Mouse (Mus musculus) embryonic facial prominence, embryonic 12.5 days (tissue): ENCODE measurements at regions not wholly inside any gene's neighbourhood (a gene's known extent, or its start where the extent isn't known, plus 50 kb on each side); places are given as distances from the start of the nearest gene placed in this dataset.

Experiments
- ATAC-seq: fragments of 200-750 bp; cut with Nextera tagmentation; 2 replicates; pipeline ENCODE4 v1.8.0; 2017; ENCODE audit not compliant: insufficient number of reproducible peaks, insufficient read depth, low FRiP score, low TSS enrichment
- H3K27ac ChIP-seq: fragments of 300-500 bp; sonication (generic); 2 replicates; pipeline ENCODE4 v1.5.1; 2016; ENCODE audit warnings: mild to moderate bottlenecking
- H3K27me3 ChIP-seq: fragments of 300-500 bp; sonication (generic); 2 replicates; pipeline ENCODE4 v1.6.1; 2016; ENCODE audit warnings: mild to moderate bottlenecking, moderate library complexity
- H3K36me3 ChIP-seq: fragments of 300-500 bp; sonication (generic); 2 replicates; pipeline ENCODE4 v1.6.1; 2016; ENCODE audit warnings: mild to moderate bottlenecking
- H3K4me1 ChIP-seq: fragments of 300-500 bp; sonication (generic); 2 replicates; pipeline ENCODE4 v1.6.1; 2016
- H3K4me2 ChIP-seq: fragments of 300-500 bp; sonication (generic); replicated peaks from 2 replicates; pipeline ENCODE4 v1.6.1; 2016; ENCODE audit warnings: mild to moderate bottlenecking, moderate library complexity
- H3K4me3 ChIP-seq: fragments of 300-500 bp; sonication (generic); 2 replicates; pipeline ENCODE4 v1.5.1; 2016; ENCODE audit warnings: mild to moderate bottlenecking
- H3K9ac ChIP-seq: fragments of 300-500 bp; sonication (generic); 2 replicates; pipeline ENCODE4 v1.6.1; 2016; ENCODE audit warnings: mild to moderate bottlenecking, moderate library complexity
- H3K9me3 ChIP-seq: fragments of 300-500 bp; sonication (generic); 2 replicates; pipeline ENCODE4 v1.6.1; 2016; ENCODE audit warnings: mild to moderate bottlenecking, moderate library complexity
- WGBS: fragments of 180-500 bp; shearing (Covaris S2); methylation state at CpG from one replicate; pipeline ENCODE4 v1.1.7; 2016; 5-methylcytosine and 5-hydroxymethylcytosine counted together

DNA sequence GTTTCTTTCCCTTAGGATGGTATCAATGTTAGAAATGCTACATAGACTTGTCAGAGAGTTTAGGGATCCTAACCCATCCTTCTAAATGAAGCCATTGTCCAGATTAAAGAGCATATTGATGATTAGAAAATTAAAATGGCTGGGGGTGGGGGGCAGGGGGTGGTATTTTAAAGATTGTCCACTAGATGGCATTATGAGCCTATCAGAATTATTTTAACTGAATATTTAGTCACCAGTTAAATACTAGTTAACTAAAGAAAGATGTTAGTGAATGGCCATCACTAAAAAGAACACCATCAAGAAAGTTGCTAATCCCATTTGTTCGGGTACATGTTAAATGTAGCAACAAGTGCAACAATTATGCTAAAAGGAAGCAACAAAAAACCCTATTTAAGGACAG is 1909.6 kb upstream of the 5930422O12Rik start:
- Histone ChIP-seq H3K4me3 (no peak overlapping the region), H3K27ac (no peak overlapping the region), H3K4me1 (no peaks in the 10 kb centered on the region), H3K4me2 (no peak overlapping the region), H3K9me3 (no peaks in the 10 kb centered on the region), H3K27me3 (no peaks in the 10 kb centered on the region), H3K36me3 (no peaks in the 10 kb centered on the region), H3K9ac (no peak overlapping the region)
- no peak for ATAC-seq
- WGBS: 53% methylated on average over 1 of the region's 1 CpGs

DNA sequence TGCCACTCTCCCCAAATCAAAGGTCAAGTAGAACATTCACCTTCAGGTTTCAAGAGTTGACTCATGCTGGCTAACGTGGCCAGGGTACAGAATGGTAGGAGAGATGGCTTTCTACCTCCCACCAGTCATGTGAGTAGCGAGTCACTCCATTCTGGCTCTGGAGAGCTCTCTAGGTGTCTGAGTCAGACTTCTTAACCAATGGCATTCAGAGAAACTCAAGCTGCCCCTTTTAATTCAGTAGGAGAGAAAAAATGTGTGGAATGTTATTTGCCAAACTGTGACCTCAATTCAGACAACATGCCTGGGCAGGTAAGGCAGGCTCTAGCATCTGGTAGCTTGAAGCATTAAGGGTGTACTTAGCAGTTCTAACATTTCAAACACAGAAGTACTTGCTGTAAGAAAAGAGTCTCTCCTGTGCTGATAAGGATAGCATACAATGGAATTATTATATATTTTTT is 1907.5 kb upstream of the 5930422O12Rik start:
- Histone ChIP-seq H3K36me3 (no peaks in the 10 kb centered on the region), H3K9ac (no peak overlapping the region), H3K4me2 (no peak overlapping the region), H3K9me3 (no peaks in the 10 kb centered on the region), H3K27ac (no peak overlapping the region), H3K4me3 (no peak overlapping the region), H3K27me3 (no peaks in the 10 kb centered on the region), H3K4me1 (no peaks in the 10 kb centered on the region)
- peak; percentile 28; the same call in 1 of the 2 replicates for ATAC-seq
- WGBS: 40% methylated on average over 2 of the region's 2 CpGs

DNA sequence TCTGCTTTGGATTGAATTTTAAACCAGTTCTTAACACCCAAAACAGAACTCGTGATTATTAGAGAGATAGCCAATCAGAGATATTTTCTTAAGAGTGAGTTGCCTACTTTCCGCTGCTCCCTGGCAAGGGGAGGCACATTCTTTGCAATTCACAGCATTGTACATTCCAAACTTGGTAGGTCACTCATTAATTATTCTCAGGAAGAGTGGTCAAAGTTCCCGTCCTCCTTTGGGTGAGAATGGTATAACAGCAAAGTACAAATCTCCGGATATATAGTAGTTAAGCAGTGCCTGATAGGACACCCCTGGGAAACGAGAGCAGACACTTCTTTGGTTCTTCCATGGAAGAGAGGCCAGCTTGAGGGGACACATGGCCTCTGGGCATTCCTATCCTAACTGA is 1903.4 kb upstream of the 5930422O12Rik start:
- H3K36me3 ChIP-seq: no peaks in the 10 kb centered on the region
- H3K9me3 ChIP-seq: no peaks in the 10 kb centered on the region
- no peak overlapping the region for H3K9ac ChIP-seq
- WGBS: 79% methylated on average over 5 of the region's 5 CpGs
- no peaks in the 10 kb centered on the region for H3K27me3 ChIP-seq
- no peak overlapping the region for H3K4me2 ChIP-seq
- no peak for ATAC-seq
- H3K4me1 ChIP-seq: no peaks in the 10 kb centered on the region
- no peak overlapping the region for H3K4me3 ChIP-seq
- no peak overlapping the region for H3K27ac ChIP-seq

DNA sequence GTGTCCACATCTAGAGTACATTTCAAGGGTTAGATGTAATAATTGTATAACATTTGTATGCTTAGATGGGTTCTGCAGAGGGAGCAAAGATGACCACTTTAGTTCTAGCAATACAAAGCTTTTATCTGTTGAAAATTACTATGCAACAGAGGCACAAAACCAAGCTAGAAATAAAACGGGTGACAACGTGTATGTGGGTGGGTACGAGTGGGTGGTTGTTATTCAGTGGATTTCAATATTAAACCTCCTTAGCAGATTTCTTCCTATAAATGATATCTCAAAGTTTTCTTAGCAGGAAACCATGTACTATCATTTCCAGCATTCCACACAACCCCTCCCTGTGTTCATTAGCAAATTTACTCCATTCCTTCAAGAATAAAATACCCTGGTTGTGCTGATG is 1889.3 kb upstream of the 5930422O12Rik start:
- Histone ChIP-seq H3K9me3 (no peaks in the 10 kb centered on the region), H3K27ac (no peak overlapping the region), H3K4me2 (no peak overlapping the region), H3K27me3 (no peaks in the 10 kb centered on the region), H3K4me3 (no peak overlapping the region), H3K4me1 (no peaks in the 10 kb centered on the region), H3K9ac (no peak overlapping the region), H3K36me3 (no peaks in the 10 kb centered on the region)
- 89% methylated on average over 3 of the region's 3 CpGs for WGBS
- ATAC-seq: no peak

DNA sequence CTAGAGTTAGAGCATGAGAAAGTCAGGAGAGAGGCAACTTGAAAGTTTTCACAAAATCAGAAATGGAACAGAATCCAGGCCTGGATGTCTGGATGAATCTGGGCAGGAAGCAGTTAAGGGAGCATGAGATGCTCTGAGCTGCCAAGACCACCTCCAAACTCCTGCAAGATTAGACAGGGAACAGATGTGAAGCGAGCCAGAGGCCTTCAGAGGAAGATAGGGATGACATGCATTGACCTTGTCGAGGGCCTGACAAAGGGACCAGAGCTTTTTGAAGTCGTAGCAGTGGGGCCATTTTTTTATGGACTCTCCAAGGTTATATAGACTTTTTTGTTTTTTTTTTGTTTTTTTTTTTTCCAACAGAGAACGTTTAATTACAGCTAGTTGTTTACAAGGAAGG is 1886.9 kb upstream of the 5930422O12Rik start:
- 22% methylated on average over 4 of the region's 4 CpGs for WGBS
- H3K27me3 ChIP-seq: no peaks in the 10 kb centered on the region
- H3K27ac ChIP-seq: no peak overlapping the region
- no peak overlapping the region for H3K9ac ChIP-seq
- no peak overlapping the region for H3K4me2 ChIP-seq
- no peaks in the 10 kb centered on the region for H3K4me1 ChIP-seq
- no peak for ATAC-seq
- no peaks in the 10 kb centered on the region for H3K9me3 ChIP-seq
- H3K36me3 ChIP-seq: no peaks in the 10 kb centered on the region
- no peak overlapping the region for H3K4me3 ChIP-seq

DNA sequence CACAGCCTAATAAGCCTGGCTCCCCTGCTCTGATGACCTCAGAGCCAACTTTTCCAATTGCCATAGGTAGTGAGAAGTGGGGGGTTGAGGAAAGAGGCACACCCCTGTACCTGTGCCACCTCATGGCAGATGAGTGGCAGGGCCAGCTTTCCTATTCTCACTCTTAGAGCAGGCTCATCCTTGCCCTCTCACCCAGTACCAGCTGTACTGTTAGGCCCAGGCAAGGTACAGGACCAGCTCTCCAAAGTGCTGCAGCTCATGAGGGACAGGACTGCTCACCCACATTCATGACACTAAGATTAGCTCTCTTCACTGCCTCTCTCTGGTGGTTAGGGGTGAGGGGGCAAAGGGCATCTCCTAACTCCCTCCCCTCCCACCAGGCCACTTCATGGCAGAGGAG is 1854.4 kb upstream of the 5930422O12Rik start:
- no peak overlapping the region for H3K4me3 ChIP-seq
- ATAC-seq: no peak; the same call in 1 of the 2 replicates
- no peak overlapping the region for H3K27ac ChIP-seq
- no peak overlapping the region for H3K9ac ChIP-seq
- no peaks in the 10 kb centered on the region for H3K27me3 ChIP-seq
- no peaks in the 10 kb centered on the region for H3K4me1 ChIP-seq
- H3K4me2 ChIP-seq: no peak overlapping the region
- H3K36me3 ChIP-seq: no peaks in the 10 kb centered on the region
- no peaks in the 10 kb centered on the region for H3K9me3 ChIP-seq

DNA sequence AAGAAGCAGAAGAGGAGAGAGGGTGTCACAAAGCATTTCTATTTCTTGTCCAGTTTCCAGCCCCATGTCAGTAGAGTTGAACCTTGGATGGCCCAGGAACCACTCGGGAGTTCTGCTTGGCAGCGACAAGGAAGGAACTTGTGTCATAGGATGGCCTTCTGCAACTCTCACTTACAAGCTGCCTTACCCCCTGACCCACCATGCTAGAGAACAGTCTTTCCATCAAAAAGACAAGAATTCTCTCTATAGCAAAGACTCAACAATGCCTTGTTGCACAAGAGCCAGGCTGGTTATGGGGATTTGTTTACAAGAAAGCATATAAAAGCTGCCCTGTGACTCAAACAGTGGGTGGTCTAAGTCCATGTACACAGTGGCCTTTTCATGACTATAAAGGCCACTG is 1852.4 kb upstream of the 5930422O12Rik start:
- no peak overlapping the region for H3K27ac ChIP-seq
- no peaks in the 10 kb centered on the region for H3K9me3 ChIP-seq
- H3K27me3 ChIP-seq: no peaks in the 10 kb centered on the region
- no peak overlapping the region for H3K9ac ChIP-seq
- no peaks in the 10 kb centered on the region for H3K36me3 ChIP-seq
- no peak overlapping the region for H3K4me2 ChIP-seq
- WGBS: 84% methylated on average over 2 of the region's 2 CpGs
- H3K4me3 ChIP-seq: no peak overlapping the region
- no peak for ATAC-seq
- no peaks in the 10 kb centered on the region for H3K4me1 ChIP-seq

DNA sequence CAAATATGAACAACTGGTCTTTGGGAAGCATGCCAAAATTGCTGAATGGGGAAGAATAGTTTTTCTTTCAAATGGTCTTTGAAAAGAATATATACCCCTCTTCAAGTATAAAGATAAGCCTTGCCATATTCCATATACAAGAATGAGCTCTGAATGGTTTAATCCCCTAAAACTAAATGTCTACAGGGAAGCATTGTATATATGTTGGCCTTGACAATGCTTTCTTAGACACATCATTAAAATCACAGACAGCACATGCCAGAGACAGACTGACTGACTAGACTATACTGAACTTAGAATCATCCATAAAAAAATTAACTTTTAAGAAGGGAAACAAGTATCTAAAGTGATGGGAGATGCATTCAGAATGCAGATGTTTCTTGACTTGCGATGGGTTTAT is 1843.8 kb upstream of the 5930422O12Rik start:
- Histone ChIP-seq H3K4me1 (no peaks in the 10 kb centered on the region), H3K4me2 (no peak overlapping the region), H3K9me3 (no peaks in the 10 kb centered on the region), H3K27me3 (no peaks in the 10 kb centered on the region), H3K4me3 (no peak overlapping the region), H3K9ac (no peak overlapping the region), H3K27ac (no peak overlapping the region), H3K36me3 (no peaks in the 10 kb centered on the region)
- 90% methylated on average over 1 of the region's 1 CpGs for WGBS
- ATAC-seq: no peak

DNA sequence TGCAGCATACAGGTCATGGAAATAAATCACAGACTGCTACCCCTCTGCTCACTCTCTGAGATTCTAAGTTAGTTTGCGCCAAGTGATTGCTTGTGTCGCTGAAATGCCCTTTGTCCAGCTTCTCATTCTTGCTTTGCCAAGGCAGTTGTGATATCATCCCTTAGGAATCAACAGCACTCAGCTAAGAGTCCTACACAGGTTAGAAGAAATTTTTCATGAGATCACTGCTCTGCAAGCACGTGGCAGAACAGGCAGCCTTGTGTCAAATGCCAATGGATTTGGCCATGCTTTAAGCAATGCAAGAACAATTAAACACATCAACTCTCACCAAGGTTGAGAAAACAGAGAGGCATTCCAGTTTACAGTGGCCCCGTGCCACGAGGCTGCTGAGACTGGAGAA is 1829.0 kb upstream of the 5930422O12Rik start:
- Histone ChIP-seq H3K27me3 (no peaks in the 10 kb centered on the region), H3K4me3 (no peak overlapping the region), H3K36me3 (no peaks in the 10 kb centered on the region), H3K9ac (no peak overlapping the region), H3K9me3 (no peaks in the 10 kb centered on the region), H3K4me2 (no peak overlapping the region), H3K4me1 (no peaks in the 10 kb centered on the region), H3K27ac (no peak overlapping the region)
- 80% methylated on average over 5 of the region's 5 CpGs for WGBS
- ATAC-seq: no peak

DNA sequence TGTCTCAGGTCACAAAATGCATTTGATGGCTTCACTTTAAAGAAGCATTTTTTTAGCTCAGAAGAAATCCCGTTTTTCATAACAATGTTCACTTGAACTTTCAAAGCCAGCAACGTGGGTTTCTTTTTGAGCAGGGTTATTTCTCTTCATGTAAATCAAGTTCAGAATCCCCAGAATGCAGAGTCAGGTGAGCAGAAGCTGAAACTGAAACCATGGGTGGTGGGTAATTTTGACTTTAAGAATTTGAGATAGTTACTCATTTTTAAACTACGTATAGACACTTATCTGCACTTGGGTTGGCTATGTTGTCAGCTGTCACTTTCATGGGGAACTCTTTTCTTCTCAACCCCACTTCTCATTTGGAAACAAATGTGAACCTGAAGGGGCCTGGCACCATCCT is 1827.5 kb upstream of the 5930422O12Rik start:
- no peaks in the 10 kb centered on the region for H3K9me3 ChIP-seq
- no peak overlapping the region for H3K4me3 ChIP-seq
- no peaks in the 10 kb centered on the region for H3K27me3 ChIP-seq
- ATAC-seq: no peak
- no peaks in the 10 kb centered on the region for H3K36me3 ChIP-seq
- H3K27ac ChIP-seq: no peak overlapping the region
- WGBS: 81% methylated on average over 3 of the region's 3 CpGs
- no peaks in the 10 kb centered on the region for H3K4me1 ChIP-seq
- no peak overlapping the region for H3K4me2 ChIP-seq
- H3K9ac ChIP-seq: no peak overlapping the region

DNA sequence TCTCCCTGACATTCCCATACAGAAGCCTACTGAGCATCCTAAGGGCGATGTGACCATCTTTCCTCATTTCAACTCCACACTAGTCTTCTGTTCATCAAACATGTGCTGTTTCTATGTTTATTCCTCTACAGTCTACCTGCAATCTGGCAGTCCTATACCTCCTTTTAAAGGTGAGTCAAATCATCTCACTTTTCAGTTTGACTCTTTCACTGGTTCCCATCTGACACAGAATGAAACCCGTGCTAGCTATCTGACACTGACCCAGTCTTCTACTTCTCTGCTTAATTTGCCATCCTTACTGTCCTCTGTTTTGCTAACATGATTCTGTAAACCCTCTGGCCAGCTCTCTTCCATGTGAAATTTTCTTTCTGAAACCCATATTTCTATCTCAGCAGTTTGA is 1812.0 kb upstream of the 5930422O12Rik start:
- no peak for ATAC-seq

DNA sequence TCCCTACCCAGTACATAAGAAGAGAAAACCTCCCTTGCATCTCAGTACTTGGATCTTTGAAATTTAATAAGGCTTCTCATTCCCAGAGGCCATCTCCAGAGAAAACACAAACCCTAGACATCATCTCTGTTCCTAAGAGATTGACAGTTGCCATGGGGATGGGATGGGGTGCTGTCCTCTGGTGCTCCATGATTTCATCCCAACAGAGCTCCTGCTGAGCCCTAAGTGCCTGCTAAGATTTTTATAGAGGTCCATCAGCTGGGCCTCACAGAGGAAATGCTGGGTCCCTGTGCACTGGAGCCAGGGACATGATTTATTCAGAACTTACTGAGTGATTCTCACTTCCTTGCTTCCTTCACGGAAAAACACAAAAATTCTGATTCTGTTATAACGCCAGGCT is 1800.8 kb upstream of the 5930422O12Rik start:
- no peaks in the 10 kb centered on the region for H3K36me3 ChIP-seq
- no peaks in the 10 kb centered on the region for H3K27me3 ChIP-seq
- H3K27ac ChIP-seq: no peak overlapping the region
- no peak overlapping the region for H3K4me2 ChIP-seq
- no peak overlapping the region for H3K4me3 ChIP-seq
- no peak for ATAC-seq
- 73% methylated on average over 2 of the region's 2 CpGs for WGBS
- no peak overlapping the region for H3K9ac ChIP-seq
- no peaks in the 10 kb centered on the region for H3K4me1 ChIP-seq
- H3K9me3 ChIP-seq: no peaks in the 10 kb centered on the region

More for the DNA sequence above, 1812.0 kb upstream of the 5930422O12Rik start:
- H3K4me1 ChIP-seq: no peaks in the 10 kb centered on the region
- no peak overlapping the region for H3K9ac ChIP-seq
- H3K9me3 ChIP-seq: no peaks in the 10 kb centered on the region
- H3K4me2 ChIP-seq: no peak overlapping the region
- H3K27me3 ChIP-seq: no peaks in the 10 kb centered on the region
- no peak overlapping the region for H3K27ac ChIP-seq
- WGBS: 89% methylated on average over 2 of the region's 2 CpGs
- no peaks in the 10 kb centered on the region for H3K36me3 ChIP-seq
- H3K4me3 ChIP-seq: no peak overlapping the region

DNA sequence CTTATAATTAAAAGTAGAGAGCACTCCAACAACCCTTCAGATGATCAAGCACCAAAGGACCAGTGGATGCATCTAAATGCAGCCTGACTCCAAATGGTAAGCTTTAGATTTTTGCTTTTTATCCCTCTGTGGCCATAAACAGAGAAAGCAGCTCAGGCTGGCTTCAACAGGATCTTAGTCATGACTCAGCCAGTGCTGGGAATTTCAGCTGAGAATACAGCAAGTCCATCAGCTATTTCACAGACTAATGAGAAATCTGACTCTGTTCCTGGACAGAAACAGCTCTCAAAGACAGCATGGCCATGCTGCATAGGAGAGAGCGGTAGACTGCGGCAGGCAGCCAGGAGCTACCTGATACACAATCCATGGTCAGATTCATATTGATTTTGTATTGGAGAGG is 1800.4 kb upstream of the 5930422O12Rik start:
- ATAC-seq: no peak
- Histone ChIP-seq H3K4me3 (no peak overlapping the region), H3K36me3 (no peaks in the 10 kb centered on the region), H3K9me3 (no peaks in the 10 kb centered on the region), H3K4me2 (no peak overlapping the region), H3K4me1 (no peaks in the 10 kb centered on the region), H3K27ac (no peak overlapping the region), H3K27me3 (no peaks in the 10 kb centered on the region), H3K9ac (no peak overlapping the region)
- WGBS: 83% methylated on average over 2 of the region's 2 CpGs
